Mouse (Mus musculus) forelimb bud, embryonic 11.5 days (tissue): Measurements from ENCODE around the gene Slc4a5.

Experiments
- DNase-seq: peaks from one replicate; pipeline ENCODE4 v3.0.0-alpha.2; 2012; ENCODE audit warnings: low read depth, low spot score

The Slc4a5 gene

DNA sequence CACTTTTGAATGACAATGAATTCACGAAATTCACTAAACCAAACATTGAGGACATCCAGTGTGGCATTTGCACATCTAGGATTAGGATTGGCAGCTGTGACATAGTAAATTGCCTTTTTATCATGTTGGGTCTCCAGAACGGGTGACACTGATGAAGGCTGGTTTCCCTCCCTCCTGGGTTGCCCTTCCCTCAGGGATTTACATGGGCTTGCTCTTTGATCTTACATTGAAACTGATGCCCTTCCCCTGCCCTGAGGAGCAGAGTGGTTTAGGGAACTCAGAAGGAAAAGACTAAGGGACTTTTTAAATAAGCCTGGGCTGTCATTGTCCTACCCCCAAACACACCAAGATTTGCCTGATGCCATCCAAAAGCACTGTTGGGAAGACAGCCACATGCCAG lies 11.9 kb downstream of the Slc4a5 start:
- DNase-seq: no peak

DNA sequence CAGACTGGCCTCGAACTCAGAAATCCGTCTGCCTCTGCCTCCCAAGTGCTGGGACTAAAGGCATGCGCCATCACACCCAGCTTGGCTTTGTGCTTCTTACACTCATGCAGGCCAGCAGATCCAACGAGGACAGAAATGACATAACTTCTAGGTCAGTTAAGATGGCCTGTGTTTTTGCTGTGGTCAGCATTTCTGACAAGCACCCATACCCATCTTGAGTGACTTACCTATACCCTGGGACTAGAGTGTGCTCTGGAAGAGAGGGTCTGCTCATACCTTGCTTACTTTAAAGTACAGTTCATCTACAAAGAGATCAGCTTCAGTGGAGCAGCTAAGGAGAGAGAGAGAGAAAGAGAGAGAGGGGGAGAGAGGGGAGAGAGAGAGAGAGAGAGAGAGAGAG lies 13.7 kb downstream of the Slc4a5 start:
- no peak for DNase-seq

DNA sequence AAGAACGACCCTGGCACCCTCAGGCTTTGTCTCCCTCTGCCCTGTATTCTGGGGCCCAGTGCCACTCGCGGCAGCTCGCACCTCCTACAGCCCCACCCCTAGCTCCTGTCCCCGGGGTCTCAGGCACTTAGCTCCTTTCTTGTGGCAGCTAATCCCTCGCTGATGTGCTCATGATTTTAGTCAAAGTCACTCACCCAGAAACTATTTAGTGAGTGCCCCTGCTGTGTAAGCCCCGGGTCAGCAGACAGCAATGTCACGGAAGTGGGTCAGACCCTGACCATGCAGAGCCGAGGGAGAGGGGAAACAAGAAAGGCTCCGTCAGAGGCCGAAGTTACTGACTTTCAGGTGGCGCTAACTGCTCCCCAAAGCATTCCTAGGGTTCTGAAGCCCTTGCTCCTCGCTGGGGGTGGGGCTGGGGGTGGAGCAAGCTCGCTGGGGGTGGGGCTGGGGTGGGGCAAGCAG lies 14.7 kb downstream of the Slc4a5 start:
- DNase-seq: peak; percentile 46

DNA sequence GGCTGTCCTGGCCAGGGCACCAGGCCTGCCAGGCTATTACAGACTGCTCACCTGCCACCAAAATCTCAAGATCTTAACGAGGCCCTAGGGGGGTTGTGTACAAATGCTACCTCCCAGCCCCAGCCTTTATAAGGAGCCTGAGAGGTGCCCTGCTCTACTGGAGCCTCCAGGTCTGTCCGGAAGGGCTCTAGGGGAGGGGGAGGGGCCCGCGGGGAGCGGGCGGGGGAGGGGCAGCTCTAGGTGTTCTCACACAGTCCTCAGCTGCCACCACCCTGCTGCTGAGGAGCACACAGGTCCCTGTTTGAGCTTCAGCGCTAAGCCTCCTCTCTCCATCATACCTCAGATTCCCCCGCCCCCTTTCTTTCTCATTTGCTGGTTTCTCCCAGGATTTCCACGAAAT lies 17.5 kb downstream of the Slc4a5 start:
- DNase-seq: no peak

DNA sequence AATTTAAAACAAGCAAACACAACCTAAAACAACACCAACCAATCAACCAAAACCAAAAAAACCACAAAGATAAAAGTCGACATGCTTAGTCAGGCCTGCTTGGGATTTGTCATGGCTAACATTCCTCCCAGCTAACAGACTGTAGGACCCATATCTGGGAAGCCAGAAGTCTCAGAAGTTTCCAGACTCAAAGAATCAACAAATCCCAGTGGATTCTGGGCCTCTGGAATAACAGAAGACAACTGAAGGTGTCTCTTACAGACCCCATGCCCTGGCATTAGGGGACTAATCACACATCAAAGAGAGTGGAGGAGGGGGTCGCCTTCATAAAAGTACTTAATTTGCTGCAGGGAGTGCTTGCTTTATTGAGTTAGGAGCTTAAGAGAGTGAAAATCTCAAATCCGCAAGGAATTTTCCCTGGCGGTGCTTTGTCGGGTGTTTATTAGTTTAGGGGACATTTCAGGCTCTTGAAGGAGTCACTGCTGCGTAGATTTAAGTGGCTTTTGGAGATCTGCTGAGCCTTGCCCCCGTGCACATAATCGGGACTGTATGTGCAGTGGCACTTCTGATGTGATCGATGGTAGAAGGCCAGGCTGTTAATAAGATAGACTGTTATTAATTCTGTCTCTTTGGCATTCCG lies 24.9 kb downstream of the Slc4a5 start:
- DNase-seq: peak; percentile 64

DNA sequence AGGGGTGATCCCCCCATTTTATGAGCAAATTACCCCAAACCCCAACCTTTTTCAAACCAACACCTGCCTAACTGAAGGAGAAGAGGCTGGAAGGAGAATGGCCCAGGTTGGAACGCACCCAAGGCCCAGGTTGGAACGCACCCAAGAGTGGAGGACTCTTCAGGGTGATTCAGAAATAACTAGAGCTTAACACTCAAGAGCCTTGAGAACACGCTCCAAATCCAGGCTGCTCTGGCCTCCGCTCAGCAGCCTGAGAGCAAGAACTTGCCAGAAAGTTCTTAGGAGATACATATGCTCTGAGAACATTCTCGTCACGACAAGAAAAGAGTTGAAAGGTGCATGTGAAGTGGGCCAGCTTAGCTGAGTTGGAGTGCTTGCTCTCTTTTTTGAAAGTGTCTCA lies 25.5 kb downstream of the Slc4a5 start:
- no peak for DNase-seq

DNA sequence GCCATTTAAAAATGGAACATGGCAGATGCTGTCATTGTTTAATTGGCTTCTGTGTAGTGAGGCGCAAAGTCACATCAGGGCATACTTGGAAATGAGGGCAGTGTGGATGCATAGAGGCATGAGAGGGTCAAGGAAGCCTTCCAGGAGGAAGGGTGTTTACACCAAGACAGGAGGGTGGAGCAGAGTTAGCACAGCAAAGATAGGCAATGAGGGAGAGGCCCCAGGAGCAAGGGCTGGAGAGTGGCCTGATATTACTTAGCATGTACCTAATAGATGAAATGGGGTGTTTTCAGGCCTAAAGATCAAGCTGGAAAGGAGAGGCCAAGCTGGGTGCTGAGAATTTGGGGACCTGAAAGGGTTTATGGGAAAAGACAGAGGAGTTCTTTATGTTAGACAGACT lies 26.4 kb downstream of the Slc4a5 start:
- no peak for DNase-seq

DNA sequence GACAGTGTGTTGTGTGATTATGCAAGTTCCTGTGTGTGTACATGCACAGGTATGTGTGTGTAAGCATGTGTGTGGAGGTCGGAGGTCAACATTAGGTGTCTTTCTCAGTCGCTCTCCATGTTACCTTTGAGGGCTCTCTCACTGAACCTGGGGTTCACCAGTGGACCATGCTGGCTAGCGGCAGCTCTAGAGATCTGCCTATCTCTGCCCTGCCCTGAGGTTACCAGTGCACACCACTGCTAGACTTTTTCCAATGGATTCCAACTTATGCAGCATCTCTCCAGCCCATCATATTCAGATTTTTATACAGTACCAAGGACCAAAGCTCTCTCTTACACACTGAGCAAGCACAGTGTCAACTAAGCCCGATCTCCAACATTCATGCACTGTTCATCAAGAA lies 27.1 kb downstream of the Slc4a5 start:
- DNase-seq: no peak

DNA sequence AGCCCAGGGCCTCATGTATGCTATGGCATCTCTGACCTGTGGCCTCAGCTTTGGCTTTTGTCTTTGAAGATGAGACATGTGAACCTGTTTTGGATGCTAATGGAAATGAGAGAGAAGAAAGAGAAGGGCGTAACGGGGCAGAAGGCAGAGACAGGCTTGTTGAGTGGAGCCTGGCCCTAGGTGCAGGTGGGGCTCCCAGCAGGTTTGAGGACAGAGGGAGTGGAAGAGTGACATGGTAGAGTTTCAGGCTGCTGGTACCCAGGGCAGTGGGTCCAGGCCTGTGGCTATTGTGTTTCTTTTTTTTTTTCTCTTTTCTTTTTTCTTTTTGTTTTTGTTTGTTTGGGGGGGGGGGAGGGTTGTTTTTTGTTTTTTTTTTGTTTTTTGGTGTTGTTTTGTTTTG lies 27.5 kb downstream of the Slc4a5 start:
- no peak for DNase-seq

DNA sequence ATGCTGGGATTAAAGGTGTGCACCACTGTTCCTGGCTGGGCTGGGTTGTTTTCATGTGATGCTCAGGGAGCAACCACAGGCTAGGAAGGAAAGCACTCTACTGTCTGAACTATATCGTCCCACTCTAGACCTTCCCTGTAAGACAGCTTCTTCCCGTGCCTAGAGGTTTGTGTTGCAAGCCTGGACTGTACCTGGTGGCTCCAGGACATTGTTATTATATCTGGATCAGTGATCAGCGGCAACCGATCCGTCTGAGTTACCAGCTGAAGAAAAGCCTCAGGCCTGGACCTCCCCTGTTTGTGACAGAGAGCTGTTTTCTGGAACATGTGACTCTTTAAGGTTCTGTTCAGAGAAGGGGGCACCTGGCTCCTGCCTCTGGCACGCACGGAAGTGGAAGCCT lies 34.6 kb downstream of the Slc4a5 start:
- DNase-seq: no peak

DNA sequence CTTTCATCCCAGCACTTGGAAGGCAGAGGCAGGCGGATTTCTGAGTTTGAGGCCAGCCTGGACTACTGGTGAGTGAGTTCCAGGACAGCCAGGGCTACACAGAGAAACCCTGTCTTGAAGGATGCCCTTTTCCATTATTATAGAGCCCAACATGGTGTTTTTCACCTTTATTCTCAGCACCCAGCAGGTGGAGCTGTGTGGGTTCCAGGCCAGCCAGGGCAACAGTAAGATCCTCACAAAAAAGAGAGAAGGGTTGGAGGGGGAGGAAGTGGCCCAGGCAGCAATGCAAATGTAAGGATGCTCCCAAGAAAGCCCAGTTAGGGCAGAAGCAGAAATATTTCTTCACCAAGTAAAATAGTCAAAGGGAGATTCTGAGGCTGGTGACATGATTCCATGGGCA lies 44.9 kb downstream of the Slc4a5 start:
- no peak for DNase-seq

DNA sequence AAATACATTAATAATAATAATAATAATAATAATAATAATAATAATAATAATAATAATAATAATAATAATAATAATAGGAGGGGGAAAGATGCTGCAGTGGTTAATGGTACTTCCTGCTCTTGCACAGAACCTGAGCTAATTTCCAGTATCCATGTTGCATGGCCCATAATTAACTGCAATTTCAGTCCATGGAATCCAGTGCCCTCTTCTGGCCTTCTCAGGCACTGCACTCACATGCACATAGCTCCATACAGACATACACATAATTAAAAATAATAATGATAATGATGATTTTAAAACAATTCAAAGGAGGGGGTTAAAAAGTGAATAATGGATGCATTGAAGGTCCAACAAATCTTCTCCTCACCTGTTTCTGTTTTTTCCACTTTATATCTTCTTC lies 45.6 kb downstream of the Slc4a5 start:
- DNase-seq: peak; percentile 23

DNA sequence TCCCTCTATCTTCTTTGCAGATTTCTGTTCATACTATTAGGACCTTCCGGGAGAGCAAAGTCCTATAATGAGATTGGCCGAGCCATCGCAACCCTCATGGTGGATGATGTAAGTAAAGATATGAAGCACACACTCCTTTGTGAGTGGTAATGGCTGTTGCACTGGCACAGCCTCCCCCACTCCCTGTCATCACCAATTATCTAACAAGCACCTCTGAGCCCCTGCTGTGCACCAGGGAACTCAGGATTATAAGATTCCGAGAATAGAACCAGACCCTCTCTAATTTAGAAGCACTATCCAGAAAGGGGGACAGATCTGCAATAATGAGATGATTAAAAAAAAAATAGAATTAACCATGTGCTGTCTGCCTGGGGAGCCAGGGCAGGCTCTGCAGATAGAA lies 46.0 kb downstream of the Slc4a5 start:
- DNase-seq: no peak

DNA sequence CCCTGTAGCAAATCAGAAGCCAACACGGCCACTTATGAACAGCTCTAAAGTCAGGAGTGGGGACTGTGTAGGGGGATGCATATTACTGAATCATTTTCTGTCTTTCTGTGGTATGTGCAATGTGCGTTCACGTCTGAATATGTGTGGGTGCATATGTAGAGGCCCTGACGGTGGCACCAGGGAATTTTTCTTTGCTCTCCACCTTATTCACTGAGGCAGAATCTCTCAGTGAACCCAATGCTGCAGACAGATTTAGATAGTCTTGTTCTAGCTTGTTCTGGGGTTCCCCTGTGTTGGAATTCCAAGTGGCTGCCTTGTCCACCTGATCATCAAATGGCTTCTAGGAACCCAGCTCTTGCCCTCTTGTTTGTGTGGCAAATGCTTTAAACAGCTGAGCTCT lies 48.0 kb downstream of the Slc4a5 start:
- no peak for DNase-seq

DNA sequence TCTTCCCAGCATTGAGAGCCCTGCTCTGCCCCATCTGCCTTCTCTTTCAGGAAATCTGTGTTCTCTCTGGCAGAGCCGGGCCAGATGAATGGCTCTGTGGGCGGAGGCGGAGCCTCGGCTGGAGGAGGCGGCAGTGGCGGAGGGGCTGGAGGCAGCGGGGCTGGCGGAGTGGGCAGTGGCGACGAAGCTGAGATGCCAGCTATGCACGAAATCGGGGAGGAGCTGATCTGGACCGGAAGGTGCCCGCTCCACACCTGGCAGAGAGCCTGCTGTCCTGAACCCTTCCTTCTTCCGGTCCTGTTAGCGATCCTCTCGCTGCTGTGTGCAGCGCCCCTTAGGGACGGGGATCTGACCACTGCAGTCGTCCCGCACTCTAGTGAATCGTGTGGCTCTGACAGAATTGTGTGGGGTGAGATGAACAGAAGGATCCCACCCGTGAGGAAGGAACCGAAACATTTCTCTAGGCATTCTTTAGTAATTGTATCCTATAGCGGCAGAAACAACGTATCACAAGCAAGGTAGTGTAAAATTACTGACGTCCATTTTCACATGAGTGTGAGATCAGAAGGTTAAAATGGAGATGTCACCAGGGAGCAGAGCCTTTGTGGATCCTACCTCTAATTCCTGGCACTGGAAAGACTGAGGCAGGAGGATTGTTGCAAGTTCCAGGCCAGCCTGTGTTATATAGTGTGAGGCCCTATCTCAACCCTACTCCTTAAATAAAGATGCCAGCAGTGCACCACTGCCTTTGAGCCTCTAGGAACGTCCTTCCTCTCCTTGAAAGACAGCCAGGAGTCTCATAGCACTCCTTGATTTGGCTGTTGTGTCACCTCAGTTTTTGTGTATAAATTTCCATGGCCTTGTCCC lies 48.7 kb downstream of the Slc4a5 start:
- peak; percentile 67 for DNase-seq

DNA sequence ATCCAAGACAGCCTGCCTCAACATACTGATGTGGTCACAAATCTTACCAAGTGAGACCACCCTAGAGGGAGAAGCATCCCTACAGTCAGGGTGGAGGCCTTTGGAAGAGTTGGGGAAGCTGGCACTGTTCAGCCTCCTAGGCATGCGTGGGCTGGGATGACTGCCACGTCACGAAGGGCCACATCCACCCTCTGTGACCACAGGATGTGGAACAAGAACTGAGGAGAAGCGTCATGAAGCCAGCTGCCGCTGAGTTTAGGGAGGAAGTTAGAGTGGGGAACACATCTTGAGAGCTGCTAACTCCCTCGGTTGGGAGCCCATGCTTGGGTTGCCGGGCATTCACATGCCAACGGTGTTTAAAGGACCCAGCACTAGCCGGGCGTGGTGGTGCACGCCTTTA lies 54.1 kb downstream of the Slc4a5 start:
- no peak for DNase-seq

DNA sequence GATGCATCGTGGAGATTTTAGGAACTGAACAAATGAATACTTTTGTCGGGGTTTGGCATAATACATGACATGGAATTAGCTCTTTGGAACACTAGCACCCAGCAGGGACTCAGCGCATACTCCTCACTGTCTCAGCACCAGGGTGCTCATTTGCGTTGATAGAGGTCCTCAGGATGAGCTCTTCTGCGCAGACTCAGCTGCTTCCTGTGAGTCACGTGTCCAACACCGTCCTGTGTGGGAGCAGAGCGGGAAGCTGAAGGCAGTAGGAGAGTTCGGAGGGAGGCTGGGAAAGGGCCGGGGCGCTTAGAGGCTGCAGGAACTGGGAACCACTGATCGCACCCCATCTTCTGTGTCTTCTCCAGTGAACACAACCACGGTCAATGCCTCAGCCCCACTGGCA lies 57.5 kb downstream of the Slc4a5 start:
- no peak for DNase-seq

DNA sequence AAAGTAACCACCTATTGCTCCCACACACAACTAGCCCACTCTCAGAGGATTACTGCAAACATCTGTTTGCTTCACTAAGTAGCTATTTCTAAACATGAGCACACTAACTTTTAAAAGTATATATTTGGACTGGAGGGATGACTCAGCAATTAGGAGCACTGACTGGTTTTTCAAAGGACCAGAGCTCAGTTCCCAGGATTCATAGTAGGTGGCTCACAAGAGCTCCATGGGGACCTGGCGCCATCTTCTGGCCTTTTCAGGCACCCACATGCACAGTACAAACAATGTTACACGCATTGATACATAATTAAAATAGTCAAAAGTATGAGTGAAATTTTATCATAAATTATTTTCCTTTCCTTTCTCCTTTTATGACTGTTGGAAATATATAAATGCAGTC lies 59.3 kb downstream of the Slc4a5 start:
- DNase-seq: no peak

DNA sequence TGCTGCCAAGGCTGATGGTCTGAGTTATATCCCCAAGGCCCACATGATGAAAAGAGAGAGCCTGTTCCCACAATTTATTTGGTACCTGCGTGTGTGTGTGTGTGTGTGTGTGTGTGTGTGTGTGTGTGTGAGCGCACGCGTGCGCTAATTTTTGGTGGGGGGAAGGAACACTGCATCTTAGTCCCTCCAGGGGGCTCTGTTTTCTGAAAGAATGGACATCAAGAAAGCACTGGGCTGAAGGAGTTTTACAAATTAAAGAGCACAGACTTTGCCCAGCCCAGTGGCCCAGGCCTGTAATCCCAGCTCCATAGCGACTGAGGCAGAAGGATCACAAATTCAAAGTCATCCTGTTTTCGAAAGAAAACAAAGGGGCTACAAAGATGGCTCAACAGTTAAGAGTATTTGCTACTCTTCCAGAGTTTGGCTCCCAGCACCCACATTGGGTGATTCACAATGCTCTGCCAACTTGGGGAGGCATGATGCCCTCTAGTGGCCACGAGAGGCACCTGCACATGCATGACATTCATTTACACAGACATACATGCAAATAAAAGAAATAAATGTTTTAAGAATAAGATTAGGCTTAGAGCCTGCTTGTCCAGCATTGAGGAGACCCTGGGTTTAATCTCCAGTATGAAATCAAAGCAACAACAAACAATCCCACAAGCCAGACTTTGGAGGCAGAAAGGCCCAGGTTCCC lies 60.8 kb downstream of the Slc4a5 start:
- peak; percentile 19 for DNase-seq

DNA sequence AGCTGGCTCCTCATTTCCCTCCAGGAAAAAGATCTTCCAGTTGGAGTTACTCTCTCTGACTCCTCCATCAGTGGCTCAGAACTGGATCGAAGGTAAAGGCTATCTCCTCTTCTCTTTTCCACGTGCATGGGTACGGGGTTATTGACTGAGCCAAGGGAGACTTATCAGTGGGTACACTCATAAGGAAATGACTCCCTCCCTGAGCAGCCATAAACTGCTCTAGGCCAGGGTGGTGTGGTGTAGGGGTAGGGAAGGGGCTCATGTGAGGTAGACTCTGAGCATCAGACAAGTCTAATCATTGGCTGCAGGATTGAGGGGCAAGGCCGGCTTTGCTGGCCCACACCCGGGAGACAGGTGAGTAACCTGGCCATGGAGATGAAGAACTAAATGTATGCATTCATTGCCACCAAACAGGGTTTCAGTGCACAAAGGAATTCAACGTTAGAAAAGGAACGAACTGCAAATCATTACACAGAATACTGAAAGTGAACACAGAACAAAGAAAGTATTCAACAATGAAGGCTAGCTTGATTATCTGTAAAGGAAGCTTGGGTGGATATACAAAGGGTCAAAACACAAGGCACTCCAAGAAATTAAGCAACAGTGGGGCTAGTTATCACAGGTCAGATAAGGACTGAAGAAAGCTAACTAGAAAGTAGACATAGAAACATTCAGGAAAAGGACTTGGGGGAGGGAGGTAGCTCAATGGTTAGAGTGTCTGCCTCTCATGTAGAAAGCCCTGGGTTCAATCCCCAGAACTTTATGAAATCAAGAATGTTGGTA lies 81.0 kb downstream of the Slc4a5 start:
- DNase-seq: no peak

DNA sequence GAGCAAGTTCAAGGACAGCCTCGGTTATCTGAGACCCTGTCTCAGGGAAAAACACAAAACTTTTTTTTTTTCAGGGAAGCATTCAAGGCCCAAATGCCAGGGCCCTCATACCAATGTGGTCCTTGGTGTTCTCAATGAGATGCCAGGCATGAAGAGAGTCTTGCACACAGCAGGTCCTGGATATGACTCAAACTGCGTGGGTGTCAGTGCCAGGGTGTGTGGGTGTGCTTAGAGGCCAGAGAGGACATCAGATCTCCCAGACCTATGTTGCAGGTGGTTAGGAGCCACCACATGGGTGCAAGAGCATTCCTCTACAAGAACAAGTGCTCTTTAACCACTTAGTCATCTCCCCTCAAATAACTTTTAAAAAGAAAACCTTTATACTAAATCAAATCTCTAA lies 81.7 kb downstream of the Slc4a5 start:
- no peak for DNase-seq

DNA sequence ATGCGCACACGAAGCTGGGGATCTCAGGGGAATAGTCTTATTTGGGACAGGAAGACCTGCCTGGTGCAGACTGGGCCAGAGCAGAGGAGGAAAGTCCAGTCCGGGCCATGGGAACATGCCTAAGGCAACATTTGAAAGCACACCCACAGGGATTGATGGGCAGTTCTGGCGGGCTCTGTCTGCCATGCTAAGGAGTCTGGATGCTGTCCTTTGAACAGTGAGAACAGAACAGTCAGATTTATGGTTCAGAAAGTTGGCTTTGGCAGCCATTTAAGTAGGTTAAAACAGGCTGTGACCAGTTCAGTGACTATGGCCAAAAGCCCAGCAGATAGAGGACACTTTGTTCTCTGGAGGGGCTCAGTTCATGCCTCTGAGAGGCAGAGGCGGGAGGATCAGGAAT lies 82.6 kb downstream of the Slc4a5 start:
- no peak for DNase-seq
